Mouse (Mus musculus): ENCODE results near the gene Tgfb2.

The Tgfb2 gene

DNA sequence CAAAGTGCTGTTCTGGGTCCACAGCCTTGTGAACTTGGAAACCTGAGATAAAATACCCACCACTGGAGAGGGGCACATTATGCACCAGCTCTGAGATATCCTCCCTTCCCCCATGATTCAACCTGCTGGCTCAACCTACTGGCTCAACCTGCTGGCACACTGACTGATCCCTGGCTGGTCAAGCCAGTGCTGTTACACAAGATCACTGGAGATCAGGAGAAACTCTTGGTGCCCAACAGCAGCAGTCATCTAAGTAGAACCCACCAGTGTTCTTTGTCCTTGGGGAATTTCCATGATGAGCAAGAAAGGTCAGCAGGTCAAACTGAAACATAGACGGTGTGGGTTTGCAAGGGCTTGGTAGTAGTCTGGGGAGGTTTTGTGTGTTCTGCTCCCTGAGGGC lies 49.6 kb downstream of the Tgfb2 start:
- DNase-seq (ENCODE audit: low spot score in 2 of 2) = no peak

DNA sequence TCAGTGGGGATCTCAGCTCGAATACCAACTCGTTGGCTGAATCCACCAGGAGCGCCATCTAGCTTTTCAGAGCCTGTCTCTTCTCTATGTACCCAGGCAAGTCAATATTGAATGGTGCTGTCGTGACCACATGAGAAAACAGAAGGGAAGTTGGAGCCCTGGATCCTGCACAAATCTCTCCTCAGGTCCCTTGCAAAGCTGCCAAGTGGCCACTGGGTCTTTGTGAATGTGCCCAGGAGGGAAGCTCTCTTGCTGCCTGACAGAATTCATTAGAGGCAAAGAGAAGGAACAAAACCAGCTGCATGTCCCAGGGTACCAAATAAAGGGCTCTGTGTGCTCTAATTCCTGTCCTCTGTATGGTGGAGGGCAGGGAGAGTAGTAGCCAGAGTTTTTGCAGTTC lies 50.7 kb downstream of the Tgfb2 start:
- no peak for DNase-seq (ENCODE audit: low spot score in 2 of 2)

GRCm38 (mm10) chr1:186652208-186652607 lies 53.6 kb downstream of the Tgfb2 start:
- DNase-seq (ENCODE audit: low spot score in 2 of 2) = no peak

DNA sequence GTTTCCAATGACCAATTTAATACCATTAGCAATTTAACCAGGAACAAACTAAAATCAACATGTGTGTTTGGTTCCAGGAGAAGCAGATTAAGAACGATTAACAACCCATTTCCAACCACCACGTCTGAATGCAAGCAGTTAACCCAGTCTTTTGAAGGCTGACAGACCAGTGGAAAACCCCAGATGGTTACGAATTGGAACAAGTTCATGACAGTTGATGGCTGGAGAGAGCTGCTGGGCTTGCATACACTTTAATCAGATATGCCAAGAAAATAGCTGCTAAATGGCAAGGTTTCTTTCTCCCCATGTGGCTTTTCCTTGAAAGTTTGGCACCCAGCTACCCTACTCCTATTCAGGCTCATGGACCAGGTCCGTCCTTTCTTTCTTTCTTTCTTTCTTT lies 55.8 kb downstream of the Tgfb2 start:
- no peak for DNase-seq (ENCODE audit: low spot score in 2 of 2)

- DNase-seq (ENCODE audit: low spot score in 2 of 2) = no peak
Observed at GRCm38 (mm10) chr1:186637304-186638213, 68.2 kb downstream of the Tgfb2 start.

GRCm38 (mm10) chr1:186635045-186635444 lies 70.7 kb downstream of the Tgfb2 start:
- no peak for DNase-seq (ENCODE audit: low spot score in 2 of 2)

- no peak for DNase-seq (ENCODE audit: low spot score in 2 of 2)
Observed at GRCm38 (mm10) chr1:186631457-186631856, 74.3 kb downstream of the Tgfb2 start.

- no peak for DNase-seq (ENCODE audit: low spot score in 2 of 2)
Observed at GRCm38 (mm10) chr1:186630971-186631370, 74.8 kb downstream of the Tgfb2 start.

- DNase-seq (ENCODE audit: low spot score in 2 of 2) = no peak
Observed at GRCm38 (mm10) chr1:186627451-186627995, 78.3 kb downstream of the Tgfb2 start.

GRCm38 (mm10) chr1:186624474-186624873 lies 81.3 kb downstream of the Tgfb2 start:
- no peak for DNase-seq (ENCODE audit: low spot score in 2 of 2)

DNA sequence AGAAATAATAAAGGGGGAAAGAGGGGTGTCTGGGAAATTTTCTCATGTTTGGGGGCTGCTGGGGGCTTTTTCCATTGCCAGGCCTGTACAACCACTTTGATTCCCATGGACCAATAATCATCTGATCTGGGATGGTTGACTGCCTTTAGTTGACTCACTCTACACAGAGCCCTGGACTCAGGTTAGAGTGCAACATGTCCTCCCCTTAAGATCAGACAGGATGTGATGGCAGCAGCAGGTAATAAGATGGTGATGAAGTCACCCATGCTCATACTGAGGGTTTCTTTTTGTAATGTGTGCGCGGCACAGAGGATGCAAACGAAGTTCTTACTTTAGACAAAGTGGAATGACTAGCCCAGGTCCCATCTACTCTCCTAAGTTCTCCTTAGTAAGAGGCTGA lies 84.0 kb downstream of the Tgfb2 start:
- no peak for DNase-seq (ENCODE audit: low spot score in 2 of 2)

- no peak for DNase-seq (ENCODE audit: low spot score in 2 of 2)
Observed at GRCm38 (mm10) chr1:186618285-186618684, 87.5 kb downstream of the Tgfb2 start.

DNA sequence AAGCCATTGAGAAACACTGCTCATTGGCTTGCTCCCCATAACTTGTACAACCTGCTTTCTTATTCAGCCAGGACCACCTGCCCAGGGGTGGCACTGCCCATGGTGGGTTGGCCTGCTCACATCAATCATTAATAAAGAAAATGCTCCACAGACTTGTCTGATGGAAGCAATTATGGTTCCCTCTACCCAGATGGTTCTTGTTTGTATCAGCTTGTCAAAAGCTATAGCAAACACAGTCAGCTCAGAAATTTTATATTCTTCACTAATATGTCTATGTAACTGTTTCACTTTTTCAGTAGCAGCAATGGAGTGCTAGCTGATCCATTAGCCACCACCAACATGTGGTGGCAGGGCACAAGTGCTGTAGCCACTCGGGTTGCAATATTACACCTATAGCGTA lies 94.4 kb downstream of the Tgfb2 start:
- DNase-seq (ENCODE audit: low spot score in 2 of 2) = no peak

GRCm38 (mm10) chr1:186610481-186610880 lies 95.3 kb downstream of the Tgfb2 start:
- no peak for DNase-seq (ENCODE audit: low spot score in 2 of 2)

- no peak for DNase-seq (ENCODE audit: low spot score in 2 of 2)
Observed at GRCm38 (mm10) chr1:186609793-186610233, 96.0 kb downstream of the Tgfb2 start.

GRCm38 (mm10) chr1:186608116-186608515 lies 97.7 kb downstream of the Tgfb2 start:
- no peak for DNase-seq (ENCODE audit: low spot score in 2 of 2)

GRCm38 (mm10) chr1:186605635-186606034 lies 100.2 kb downstream of the Tgfb2 start:
- no peak for DNase-seq (ENCODE audit: low spot score in 2 of 2)

DNA sequence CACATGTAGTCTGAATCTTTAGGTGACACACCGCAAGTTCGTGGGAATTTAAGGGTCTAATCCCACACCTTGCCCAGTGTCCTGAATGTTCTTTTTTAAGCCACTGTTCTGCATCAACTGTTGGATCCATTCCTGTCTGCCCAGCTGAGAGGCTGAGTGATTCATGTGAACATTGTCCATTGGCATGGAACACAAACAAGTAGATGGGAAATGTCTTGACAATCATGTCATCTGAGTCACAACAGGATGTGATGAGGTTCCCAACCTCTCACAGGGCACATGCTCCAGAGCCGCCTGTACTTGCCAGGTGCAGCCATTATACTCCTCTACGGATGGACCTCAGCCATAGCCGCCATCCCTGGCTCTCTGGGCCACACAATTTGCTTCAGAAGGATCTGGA lies 101.7 kb downstream of the Tgfb2 start:
- no peak for DNase-seq (ENCODE audit: low spot score in 2 of 2)

DNA sequence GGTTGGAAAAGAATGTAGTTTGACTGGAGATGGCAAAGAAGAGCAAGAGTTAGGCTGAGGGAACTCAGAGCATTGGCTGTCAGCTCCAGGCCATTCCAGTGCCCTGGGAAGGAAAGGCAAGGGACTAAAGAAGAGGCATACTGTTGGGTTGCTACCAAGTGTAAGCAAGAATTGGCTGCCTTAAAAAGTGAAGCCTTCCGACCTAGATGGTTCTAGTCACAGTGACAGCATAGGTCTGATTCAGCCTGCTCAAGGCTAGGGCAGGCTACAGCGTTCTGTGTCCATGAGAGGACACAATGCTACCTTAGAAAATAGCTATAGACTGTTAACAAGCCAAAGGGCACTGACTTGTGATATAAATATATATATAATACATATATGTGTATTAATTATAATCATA lies 117.6 kb downstream of the Tgfb2 start:
- DNase-seq (ENCODE audit: low spot score in 2 of 2) = no peak

DNA sequence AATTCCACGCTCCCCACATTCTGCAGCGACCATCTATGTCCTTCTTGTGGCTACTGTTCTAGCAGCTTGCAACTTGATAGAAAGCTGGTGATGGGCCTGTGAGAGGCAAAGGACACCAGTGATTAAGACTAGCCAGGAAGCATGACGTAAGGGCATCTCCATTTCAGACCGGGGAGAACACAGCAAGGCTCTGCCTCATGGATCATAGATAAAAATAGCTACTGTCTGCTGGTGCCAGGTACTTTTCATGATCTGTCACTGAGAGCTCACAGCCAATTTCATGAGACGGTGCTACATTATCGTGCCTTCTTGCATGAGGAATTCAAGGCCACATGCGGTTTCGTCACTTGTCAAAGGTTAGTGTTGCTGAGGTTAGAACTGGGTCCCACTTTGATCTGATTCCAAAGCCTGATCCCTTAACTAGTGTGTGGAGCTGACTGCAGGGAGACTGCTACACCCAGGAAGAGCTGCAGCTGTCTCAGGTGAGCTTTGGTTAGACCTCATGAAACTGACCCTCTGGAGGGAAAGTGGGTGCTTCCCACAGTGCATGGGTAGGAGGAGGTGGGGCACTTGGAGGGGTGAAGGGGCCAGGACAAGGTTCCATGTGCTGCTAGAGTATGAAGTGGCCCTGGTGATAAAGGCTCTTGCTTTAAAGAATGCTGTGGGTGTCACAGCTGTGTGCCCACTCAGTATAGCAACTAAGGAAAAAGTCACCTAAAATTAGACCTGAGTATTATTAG lies 118.6 kb downstream of the Tgfb2 start:
- no peak for DNase-seq (ENCODE audit: low spot score in 2 of 2)

DNA sequence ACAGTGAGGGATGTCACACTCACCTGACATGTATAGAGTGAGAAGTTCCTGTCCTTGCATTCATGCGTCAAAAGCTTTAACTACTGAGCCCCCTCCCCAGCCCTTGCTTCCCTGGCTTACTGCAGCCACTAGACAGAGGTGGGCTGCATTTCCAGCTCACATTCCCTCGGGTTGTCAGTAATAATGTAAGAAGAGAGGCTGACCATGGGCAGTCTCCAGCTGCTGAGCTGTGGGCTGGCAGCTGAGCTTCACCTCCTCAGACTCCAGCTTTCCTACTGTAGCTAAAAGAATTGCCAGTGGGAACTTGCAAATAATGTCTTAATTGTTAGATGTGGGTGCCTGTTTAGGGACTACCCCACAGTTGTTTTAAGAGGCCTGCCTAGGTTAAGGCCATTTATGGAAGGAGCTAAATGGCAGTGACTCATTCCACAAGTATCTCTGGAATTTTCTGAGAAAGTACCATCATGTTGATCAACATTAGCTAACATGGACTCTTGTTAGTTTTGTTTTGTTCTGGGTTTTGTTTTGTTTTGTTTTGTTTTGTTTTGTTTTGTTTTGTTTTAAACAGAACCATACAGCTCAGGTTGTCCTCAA lies 120.1 kb downstream of the Tgfb2 start:
- DNase-seq (ENCODE audit: low spot score in 2 of 2) = no peak

- DNase-seq (ENCODE audit: low spot score in 2 of 2) = no peak
Observed at GRCm38 (mm10) chr1:186583933-186584332, 121.9 kb downstream of the Tgfb2 start.
